Mouse (Mus musculus): ENCODE data around the gene 4833427G06Rik. TPM values are rescaled to one million over a fixed set of nuclear protein-coding genes. Genes with fewer than 3 reads are reported as not detected.

4833427G06Rik gene
- total and polyA plus RNA-seq, 3 experiments: 0.09 to 1.8 (median 0.66) TPM

DNA sequence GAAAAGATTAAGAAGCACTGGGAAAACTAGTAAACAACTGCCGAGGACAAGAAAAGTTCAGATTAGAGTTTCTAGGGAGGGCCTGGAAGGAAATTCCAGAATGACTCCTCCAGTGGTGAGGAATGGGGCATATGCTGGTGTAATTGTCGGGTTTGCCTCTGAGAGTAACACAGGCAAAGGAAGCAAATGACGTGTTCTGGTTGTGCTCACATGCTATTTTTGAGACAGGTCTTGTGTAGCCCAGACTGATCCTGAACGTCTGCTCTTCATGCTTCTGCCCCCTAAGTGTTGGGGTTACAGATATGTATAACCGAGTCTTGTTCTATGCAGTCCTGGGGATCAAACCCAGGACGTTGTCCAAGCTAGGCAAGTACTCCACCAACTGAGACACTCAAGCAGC, 70.3 kb downstream of the 4833427G06Rik start:
- Histone ChIP-seq H3K27me3 (ENCODE audit: insufficient read depth, low read length) (peaks cover 10% of the 10 kb centered on the region), H3K9me3 (replicated peaks) (no peaks in the 10 kb centered on the region), H3K4me1 (ENCODE audit: insufficient read depth, low read depth, low read length) (peaks cover 29% of the 10 kb centered on the region), H3K4me3 (ENCODE audit: low read depth, low read length) (no peak overlapping the region), H3K36me3 (replicated peaks) (no peaks in the 10 kb centered on the region)
- no peak for ATAC-seq (ENCODE audit: extremely low read depth, insufficient number of reproducible peaks, low FRiP score, poor library complexity, severe bottlenecking)
- no peak for DNase-seq (ENCODE audit: low spot score)
- TF ChIP-seq GATA1 (IDR thresholded peaks at IDR 0.05; ENCODE audit: borderline replicate concordance, low read length) (no peak), GATA2 (IDR thresholded peaks at IDR 0.05; ENCODE audit: borderline replicate concordance, low read depth, low read length) (no peak), TAL1 (conservative IDR thresholded peaks at IDR 0.05; ENCODE audit: low read depth, low read length) (no peak), POLR2AphosphoS5 (IDR thresholded peaks at IDR 0.05; ENCODE audit: insufficient replicate concordance, low read depth, low read length) (no peak), CTCF (IDR thresholded peaks at IDR 0.05; ENCODE audit: low read depth, low read length) (no peak)

Other genes with a start within 250 kb of the 4833427G06Rik start
- 71.8 and 72.8 TPM in 2 replicates for gene Sik2, start 93.0 kb downstream of the 4833427G06Rik start, total RNA-seq (2014; fragmentation: Nextera tagmentation)
- 15.2 and 18.7 TPM in 2 replicates for gene Sik2, start 93.0 kb downstream of the 4833427G06Rik start, total RNA-seq (2017)
- gene Sik2, start 93.0 kb downstream of the 4833427G06Rik start, polyA plus RNA-seq (2012): 21.1 and 22.4 TPM in 2 replicates
- gene Btg4, start 41.2 kb downstream of the 4833427G06Rik start, total RNA-seq (2014; fragmentation: Nextera tagmentation): not detected in 2 replicates
- gene Btg4, start 41.2 kb downstream of the 4833427G06Rik start, total RNA-seq (2017): not detected in 2 replicates
- not detected in 2 replicates for gene Btg4, start 41.2 kb downstream of the 4833427G06Rik start, polyA plus RNA-seq (2012)
- 24.7 and 25.3 TPM in 2 replicates for gene Layn, start 25.0 kb downstream of the 4833427G06Rik start, total RNA-seq (2014; fragmentation: Nextera tagmentation)
- gene Layn, start 25.0 kb downstream of the 4833427G06Rik start, total RNA-seq (2017): 48.8 and 61.6 TPM in 2 replicates
- gene Layn, start 25.0 kb downstream of the 4833427G06Rik start, polyA plus RNA-seq (2012): 5.3 and 5.7 TPM in 2 replicates
- gene Gm32742, start 63.4 kb upstream of the 4833427G06Rik start, total RNA-seq (2014; fragmentation: Nextera tagmentation): 0.10 and 0.15 TPM in 2 replicates
- 0.06 and 0.11 TPM in 2 replicates for gene Gm32742, start 63.4 kb upstream of the 4833427G06Rik start, total RNA-seq (2017)
- gene Gm32742, start 63.4 kb upstream of the 4833427G06Rik start, polyA plus RNA-seq (2012): 0.06 and 0.13 TPM in 2 replicates
- not detected in 2 replicates for gene Pou2af1, start 111.6 kb upstream of the 4833427G06Rik start, total RNA-seq (2014; fragmentation: Nextera tagmentation)
- 0.11 TPM in 1 of 2 replicates, not detected in the other for gene Pou2af1, start 111.6 kb upstream of the 4833427G06Rik start, total RNA-seq (2017)
- gene Pou2af1, start 111.6 kb upstream of the 4833427G06Rik start, polyA plus RNA-seq (2012): not detected in 2 replicates
- not detected in 2 replicates for gene Colca2, start 176.5 kb upstream of the 4833427G06Rik start, total RNA-seq (2014; fragmentation: Nextera tagmentation)
- 0.11 TPM in 1 of 2 replicates, not detected in the other for gene Colca2, start 176.5 kb upstream of the 4833427G06Rik start, total RNA-seq (2017)
- not detected in 2 replicates for gene Colca2, start 176.5 kb upstream of the 4833427G06Rik start, polyA plus RNA-seq (2012)
- not detected in 2 replicates for gene 1810046K07Rik, start 226.8 kb upstream of the 4833427G06Rik start, total RNA-seq (2014; fragmentation: Nextera tagmentation)
- not detected in 2 replicates for gene 1810046K07Rik, start 226.8 kb upstream of the 4833427G06Rik start, total RNA-seq (2017)
- gene 1810046K07Rik, start 226.8 kb upstream of the 4833427G06Rik start, polyA plus RNA-seq (2012): not detected in 2 replicates

Measured in G1E (cell line).